Mouse (Mus musculus) kidney, embryonic 14.5 days (tissue): ENCODE measurements at regions not wholly inside any gene's neighbourhood (a gene's known extent, or its start where the extent isn't known, plus 50 kb on each side); places are given as distances from the start of the nearest gene placed in this dataset.

Experiments
- ATAC-seq: fragments of 200-750 bp; cut with Nextera tagmentation; 2 replicates; pipeline ENCODE4 v1.8.0; 2017; ENCODE audit warnings: moderate number of reproducible peaks, mild to moderate bottlenecking, moderate TSS enrichment, moderate library complexity; ENCODE audit not compliant: low FRiP score, low TSS enrichment
- H3K27ac ChIP-seq: fragments of 300-500 bp; sonication (generic); 2 replicates; pipeline ENCODE4 v1.5.1; 2014; ENCODE audit warnings: low read depth, mild to moderate bottlenecking, low read length, moderate library complexity, mixed read lengths
- H3K27me3 ChIP-seq: fragments of 300-500 bp; sonication (generic); 2 replicates; pipeline ENCODE4 v1.6.1; 2014; ENCODE audit warnings: mild to moderate bottlenecking, low read length; ENCODE audit not compliant: control insufficient read depth, insufficient read depth
- H3K36me3 ChIP-seq: fragments of 300-500 bp; sonication (generic); 2 replicates; pipeline ENCODE4 v1.6.1; 2014; ENCODE audit warnings: low read length, mixed read lengths; ENCODE audit not compliant: control insufficient read depth, insufficient read depth
- H3K4me1 ChIP-seq: fragments of 300-500 bp; sonication (generic); 2 replicates; pipeline ENCODE4 v1.6.1; 2014; ENCODE audit warnings: low read length, mixed read lengths; ENCODE audit not compliant: control insufficient read depth, insufficient read depth
- H3K4me2 ChIP-seq: fragments of 300-500 bp; sonication (generic); replicated peaks from 2 replicates; pipeline ENCODE4 v1.6.1; 2014; ENCODE audit warnings: low read depth, mild to moderate bottlenecking, low read length
- H3K4me3 ChIP-seq: fragments of 300-500 bp; sonication (generic); 2 replicates; pipeline ENCODE4 v1.5.1; 2014; ENCODE audit warnings: mild to moderate bottlenecking, low read length
- H3K9ac ChIP-seq: fragments of 300-500 bp; sonication (generic); 2 replicates; pipeline ENCODE4 v1.6.1; 2014; ENCODE audit warnings: low read depth, mild to moderate bottlenecking, low read length, moderate library complexity
- H3K9me3 ChIP-seq: fragments of 300-500 bp; sonication (generic); 2 replicates; pipeline ENCODE4 v1.6.1; 2016; ENCODE audit warnings: low read length; ENCODE audit not compliant: control insufficient read depth
- WGBS: fragments of 180-500 bp; shearing (Covaris S2); extraction: QIAGEN DNeasy Blood & Tissue Kit; methylation state at CpG from one replicate; pipeline ENCODE4 v1.1.7; 2014; 5-methylcytosine and 5-hydroxymethylcytosine counted together

DNA sequence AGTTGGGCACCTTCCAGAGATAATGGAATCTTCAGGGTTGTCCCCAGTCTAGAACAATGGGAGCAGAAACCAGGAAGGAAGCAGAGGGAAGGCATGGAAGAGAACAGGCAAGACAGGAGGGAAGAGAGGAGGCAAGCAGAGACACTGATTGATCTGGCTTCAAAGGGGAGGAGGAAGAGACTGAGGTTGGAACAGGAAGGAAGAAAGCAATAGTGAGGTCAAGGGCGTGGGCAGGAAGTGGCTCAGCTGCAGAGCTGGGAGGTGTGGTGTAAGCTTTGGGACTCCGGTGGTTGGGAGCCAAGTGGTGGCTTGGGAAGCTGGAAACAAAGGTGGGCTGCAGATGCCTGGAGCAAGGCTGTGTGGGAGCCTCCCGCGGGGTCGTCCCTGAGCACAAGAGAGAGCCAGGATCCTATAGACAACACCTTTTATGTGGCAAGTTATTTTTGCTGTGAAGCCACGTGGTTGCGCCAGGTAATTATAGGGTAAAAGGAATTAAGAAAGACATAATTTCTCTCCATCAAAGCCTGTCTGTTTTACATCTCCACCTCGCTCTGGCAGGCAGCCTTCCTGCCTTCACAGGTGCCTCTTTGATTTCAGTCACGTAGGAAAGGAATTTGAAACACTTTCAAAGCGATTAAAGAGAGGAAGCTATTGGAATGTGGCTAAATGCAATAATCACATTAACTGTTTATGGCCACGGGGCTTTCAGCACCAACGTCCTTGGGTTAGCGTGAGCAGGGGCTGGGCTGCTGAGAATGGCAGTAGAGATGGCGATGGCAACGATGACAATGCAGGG is 237.3 kb upstream of the Wscd1 start:
- no peaks in the 10 kb centered on the region for H3K9me3 ChIP-seq
- no peak overlapping the region for H3K4me2 ChIP-seq
- ATAC-seq, result no peak
- no peaks in the 10 kb centered on the region for H3K27me3 ChIP-seq
- H3K36me3 ChIP-seq, result no peaks in the 10 kb centered on the region
- WGBS, result 50% methylated on average over 15 of the region's 15 CpGs
- no peak overlapping the region for H3K9ac ChIP-seq
- H3K27ac ChIP-seq, result no peak overlapping the region
- peaks cover 13% of the 10 kb centered on the region for H3K4me1 ChIP-seq
- no peak overlapping the region for H3K4me3 ChIP-seq

GRCm38 (mm10) chr11:71513067-71513350 is 236.7 kb upstream of the Wscd1 start:
- Histone ChIP-seq H3K27me3 (no peaks in the 10 kb centered on the region), H3K27ac (no peak overlapping the region), H3K4me2 (no peak overlapping the region), H3K4me3 (no peak overlapping the region), H3K36me3 (no peaks in the 10 kb centered on the region), H3K4me1 (peaks cover 13% of the 10 kb centered on the region), H3K9ac (no peak overlapping the region), H3K9me3 (no peaks in the 10 kb centered on the region)
- 0 out of 2 replicates have a peak, but pooled peaks have one; percentile 34 for ATAC-seq
- 60% methylated on average over 3 of the region's 3 CpGs for WGBS

DNA sequence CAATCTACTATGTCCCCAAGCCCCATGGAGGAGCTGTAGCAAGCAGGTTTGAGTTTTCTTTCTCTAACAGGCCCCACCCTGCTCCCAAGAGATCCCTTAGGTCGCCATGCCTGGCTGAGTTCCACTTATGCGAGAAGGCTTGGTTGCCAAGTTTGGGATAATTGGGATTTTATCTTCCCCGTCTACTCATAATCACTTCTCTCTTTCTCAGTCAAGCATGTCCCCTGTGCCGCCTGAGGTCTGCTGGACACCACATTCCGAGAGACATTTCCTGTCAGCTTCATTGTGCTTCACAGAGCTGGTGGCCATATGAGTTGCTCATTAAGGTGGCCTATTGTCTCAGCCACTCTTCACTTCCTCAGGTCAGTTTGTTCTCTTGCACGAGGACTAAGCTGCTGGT is 234.5 kb upstream of the Wscd1 start:
- no peak overlapping the region for H3K4me3 ChIP-seq
- peaks cover 13% of the 10 kb centered on the region for H3K4me1 ChIP-seq
- no peak overlapping the region for H3K9ac ChIP-seq
- peak; percentile 74 for ATAC-seq
- WGBS, result 28% methylated on average over 6 of the region's 6 CpGs
- H3K27ac ChIP-seq, result no peak overlapping the region
- no peaks in the 10 kb centered on the region for H3K9me3 ChIP-seq
- no peaks in the 10 kb centered on the region for H3K27me3 ChIP-seq
- H3K36me3 ChIP-seq, result no peaks in the 10 kb centered on the region
- no peak overlapping the region for H3K4me2 ChIP-seq

GRCm38 (mm10) chr11:71517377-71517776 is 232.3 kb upstream of the Wscd1 start:
- Histone ChIP-seq H3K4me2 (no peak overlapping the region), H3K36me3 (no peaks in the 10 kb centered on the region), H3K4me3 (no peak overlapping the region), H3K4me1 (peaks cover 13% of the 10 kb centered on the region), H3K9ac (no peak overlapping the region), H3K27me3 (no peaks in the 10 kb centered on the region), H3K9me3 (no peaks in the 10 kb centered on the region), H3K27ac (no peak overlapping the region)
- ATAC-seq, result no peak
- 29% methylated on average over 5 of the region's 5 CpGs for WGBS

GRCm38 (mm10) chr11:71527691-71528090 is 222.0 kb upstream of the Wscd1 start:
- no peaks in the 10 kb centered on the region for H3K9me3 ChIP-seq
- H3K4me1 ChIP-seq, result no peaks in the 10 kb centered on the region
- H3K27me3 ChIP-seq, result no peaks in the 10 kb centered on the region
- H3K4me2 ChIP-seq, result no peak overlapping the region
- no peak for ATAC-seq
- no peak overlapping the region for H3K4me3 ChIP-seq
- H3K9ac ChIP-seq, result no peak overlapping the region
- no peaks in the 10 kb centered on the region for H3K36me3 ChIP-seq
- WGBS, result 84% methylated on average over 2 of the region's 2 CpGs
- H3K27ac ChIP-seq, result no peak overlapping the region

GRCm38 (mm10) chr11:71528588-71528987 is 221.1 kb upstream of the Wscd1 start:
- no peak overlapping the region for H3K9ac ChIP-seq
- ATAC-seq, result no peak
- 56% methylated on average over 4 of the region's 4 CpGs for WGBS
- no peaks in the 10 kb centered on the region for H3K27me3 ChIP-seq
- no peak overlapping the region for H3K4me2 ChIP-seq
- H3K4me3 ChIP-seq, result no peak overlapping the region
- no peak overlapping the region for H3K27ac ChIP-seq
- H3K9me3 ChIP-seq, result no peaks in the 10 kb centered on the region
- H3K4me1 ChIP-seq, result no peaks in the 10 kb centered on the region
- no peaks in the 10 kb centered on the region for H3K36me3 ChIP-seq

- H3K9ac ChIP-seq, result no peak overlapping the region
- H3K4me2 ChIP-seq, result no peak overlapping the region
- WGBS, result 26% methylated on average over 6 of the region's 6 CpGs
- H3K27me3 ChIP-seq, result no peaks in the 10 kb centered on the region
- H3K4me1 ChIP-seq, result no peaks in the 10 kb centered on the region
- no peaks in the 10 kb centered on the region for H3K36me3 ChIP-seq
- peak; percentile 62; the same call in 1 of the 2 replicates for ATAC-seq
- peaks cover 8% of the 10 kb centered on the region; the same call in 1 of the 2 replicates for H3K9me3 ChIP-seq
- no peak overlapping the region for H3K4me3 ChIP-seq
- H3K27ac ChIP-seq, result no peak overlapping the region
Observed at GRCm38 (mm10) chr11:71541178-71541845, 208.4 kb upstream of the Wscd1 start.

DNA sequence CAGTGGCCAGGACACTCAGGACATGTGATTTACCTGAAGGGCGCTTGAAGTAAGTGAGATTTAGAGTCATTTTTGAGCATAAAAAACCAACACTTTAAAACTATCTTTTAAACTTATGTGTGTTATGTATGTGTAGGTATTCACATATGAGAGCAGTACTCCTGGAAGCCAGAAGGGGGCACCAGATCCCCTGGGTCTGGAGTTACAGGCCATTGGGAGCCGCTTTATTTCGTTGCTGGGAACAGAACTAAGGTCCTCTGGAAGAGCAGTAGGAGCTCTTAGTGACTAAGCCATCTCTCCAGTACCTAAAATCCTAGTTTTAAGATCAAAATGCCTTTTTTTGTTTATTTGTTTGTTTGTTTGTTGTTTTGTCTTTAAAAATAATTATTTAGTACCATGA is 192.3 kb upstream of the Wscd1 start:
- ATAC-seq, result no peak
- H3K4me1 ChIP-seq, result no peaks in the 10 kb centered on the region
- no peak overlapping the region for H3K4me2 ChIP-seq
- no peaks in the 10 kb centered on the region for H3K36me3 ChIP-seq
- WGBS, result 90% methylated on average over 3 of the region's 3 CpGs
- no peaks in the 10 kb centered on the region for H3K27me3 ChIP-seq
- no peaks in the 10 kb centered on the region for H3K9me3 ChIP-seq
- no peak overlapping the region for H3K4me3 ChIP-seq
- no peak overlapping the region for H3K27ac ChIP-seq
- no peak overlapping the region for H3K9ac ChIP-seq

DNA sequence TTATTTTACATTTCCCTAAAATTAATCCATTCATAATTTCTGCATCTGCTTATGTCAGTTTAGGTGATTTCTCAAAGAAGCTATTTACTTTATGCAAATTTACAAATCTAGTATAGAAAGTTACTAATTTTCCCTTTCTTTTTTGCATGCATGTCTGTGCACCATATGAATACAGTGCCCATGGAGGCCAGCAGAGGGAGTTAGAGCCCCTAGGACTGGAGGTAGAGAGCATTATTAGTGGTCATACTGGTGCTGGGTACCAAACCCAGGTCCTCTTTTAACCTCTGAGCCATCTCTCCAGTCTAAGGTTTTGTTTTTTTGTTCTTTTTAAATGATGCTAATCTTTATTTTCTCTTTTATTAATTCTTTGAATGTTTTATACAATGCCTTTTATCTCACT is 184.9 kb upstream of the Wscd1 start:
- no peak overlapping the region for H3K9ac ChIP-seq
- H3K4me3 ChIP-seq, result no peak overlapping the region
- no peak for ATAC-seq
- H3K27me3 ChIP-seq, result no peaks in the 10 kb centered on the region
- no peaks in the 10 kb centered on the region for H3K4me1 ChIP-seq
- no peak overlapping the region for H3K4me2 ChIP-seq
- no peak overlapping the region for H3K27ac ChIP-seq
- no peaks in the 10 kb centered on the region for H3K9me3 ChIP-seq
- no peaks in the 10 kb centered on the region for H3K36me3 ChIP-seq
